Mouse (Mus musculus) brain, embryonic 14.5 days (tissue): ENCODE results near the gene Isy1.

Source experiments
- CTCF ChIP-seq: fragments of 200-500 bp; IDR thresholded peaks from 2 replicates; pipeline ENCODE4 v1.5.1; 2012; ENCODE audit warnings: inconsistent platforms, mild to moderate bottlenecking, moderate library complexity, borderline replicate concordance; ENCODE audit not compliant: insufficient read depth, insufficient read length; ENCODE audit errors: extremely low read depth
- POLR2A ChIP-seq: fragments of 200-500 bp; IDR thresholded peaks from 2 replicates; pipeline ENCODE4 v1.6.1; 2012; ENCODE audit warnings: mild to moderate bottlenecking, inconsistent platforms, borderline replicate concordance; ENCODE audit not compliant: poor library complexity, insufficient read depth, insufficient read length, severe bottlenecking; ENCODE audit errors: extremely low read depth

DNA sequence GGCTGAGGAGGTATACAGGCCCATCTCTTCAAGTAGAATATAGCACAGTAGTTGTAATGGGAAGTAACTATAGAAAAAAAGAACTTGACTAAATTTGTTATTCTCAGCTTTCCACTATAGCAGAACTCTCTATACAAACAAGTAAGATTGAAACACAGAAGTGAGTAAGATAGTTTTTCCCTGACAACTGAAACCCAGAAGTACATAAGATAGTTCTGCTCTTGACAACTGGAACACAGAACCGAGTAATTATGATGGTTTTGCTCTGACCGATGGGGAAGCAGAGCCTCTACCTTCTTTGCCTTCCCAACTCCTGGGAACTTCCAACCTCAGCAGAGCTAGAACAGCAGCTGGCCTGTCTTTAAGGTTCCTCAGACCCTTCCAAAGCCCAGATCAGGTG lies 29.5 kb downstream of the Isy1 start:
- TF ChIP-seq POLR2A (no peak), CTCF (no peak)
